Mouse (Mus musculus): ENCODE measurements around the gene Palm. TPM values are rescaled to one million over a fixed set of nuclear protein-coding genes. Genes with fewer than 3 reads are reported as not detected.

Gene Palm
- polyA plus RNA-seq, 1 experiment from 2014 or later: 29.6 TPM

DNA sequence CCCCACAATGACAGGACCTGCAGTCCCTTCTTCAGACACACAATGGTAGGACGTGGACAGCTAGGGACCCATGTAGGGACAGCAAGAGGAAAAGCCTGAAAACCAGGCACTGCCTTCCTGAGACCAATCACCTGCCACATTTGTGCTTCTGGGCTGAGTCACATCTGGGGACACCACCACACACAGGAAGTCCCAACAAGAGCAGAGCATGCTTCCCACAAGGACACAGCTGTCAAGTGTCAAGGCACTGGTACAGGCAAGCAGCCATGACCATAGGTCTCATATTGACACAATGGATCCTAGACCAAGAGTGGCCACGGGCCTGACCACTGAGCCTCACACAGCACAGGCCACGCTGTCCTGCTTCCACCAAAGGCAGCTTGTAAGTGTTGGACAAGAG is 30.5 kb upstream of the Palm start:
- Histone ChIP-seq H3K36me3 (ENCODE audit: insufficient read depth, low read length) (peaks cover 19% of the 10 kb centered on the region), H3K4me1 (ENCODE audit: insufficient read depth, low read depth, low read length) (peaks cover 8% of the 10 kb centered on the region), H3K4me2 (replicated peaks; ENCODE audit: low read depth, low read length) (no peak overlapping the region), H3K27me3 (replicated peaks; ENCODE audit: insufficient read depth, low read length) (no peaks in the 10 kb centered on the region), H3K9me3 (ENCODE audit: low read length) (no peaks in the 10 kb centered on the region), H3K27ac (ENCODE audit: low read length) (no peak overlapping the region), H3K9ac (replicated peaks; ENCODE audit: low read depth) (no peak overlapping the region), H3K4me3 (ENCODE audit: low read depth, low read length) (no peak overlapping the region)
- DNase-seq (ENCODE audit: low spot score) (no peak), ATAC-seq (no peak)
- 79% methylated on average over 3 of the region's 3 CpGs for WGBS
- TF ChIP-seq EP300 (IDR thresholded peaks at IDR 0.05): no peak
- no peak for TF ChIP-seq CTCF (IDR thresholded peaks at IDR 0.05)

DNA sequence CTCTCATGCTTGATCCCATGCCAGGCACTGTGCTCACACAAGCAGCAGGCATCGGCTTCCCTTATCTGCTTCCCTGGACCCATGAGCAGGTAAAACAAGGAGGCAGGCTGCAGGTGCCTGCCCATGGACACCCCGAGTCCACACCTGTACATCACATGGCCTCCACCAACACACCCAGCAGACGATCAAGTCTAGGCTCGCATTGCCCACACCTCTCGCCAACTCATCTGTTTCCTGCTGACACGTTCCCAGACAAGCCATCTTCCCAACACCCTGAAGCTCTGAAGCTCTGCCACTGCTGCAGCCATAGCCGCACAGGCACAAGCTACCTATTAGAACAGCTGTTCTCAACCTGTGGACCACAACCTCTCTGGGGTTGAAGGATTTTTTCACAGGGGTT is 29.1 kb upstream of the Palm start:
- Histone ChIP-seq H3K27ac (ENCODE audit: low read length) (no peak overlapping the region), H3K9me3 (ENCODE audit: low read length) (no peaks in the 10 kb centered on the region), H3K9ac (replicated peaks; ENCODE audit: low read depth) (no peak overlapping the region), H3K27me3 (replicated peaks; ENCODE audit: insufficient read depth, low read length) (no peaks in the 10 kb centered on the region), H3K4me1 (ENCODE audit: insufficient read depth, low read depth, low read length) (peaks cover 8% of the 10 kb centered on the region), H3K4me2 (replicated peaks; ENCODE audit: low read depth, low read length) (no peak overlapping the region), H3K4me3 (ENCODE audit: low read depth, low read length) (no peak overlapping the region), H3K36me3 (ENCODE audit: insufficient read depth, low read length) (peaks cover 9% of the 10 kb centered on the region)
- ATAC-seq (no peak), DNase-seq (ENCODE audit: low spot score) (no peak)
- 67% methylated on average over 7 of the region's 7 CpGs for WGBS
- TF ChIP-seq CTCF (IDR thresholded peaks at IDR 0.05) (no peak), EP300 (IDR thresholded peaks at IDR 0.05) (no peak)

DNA sequence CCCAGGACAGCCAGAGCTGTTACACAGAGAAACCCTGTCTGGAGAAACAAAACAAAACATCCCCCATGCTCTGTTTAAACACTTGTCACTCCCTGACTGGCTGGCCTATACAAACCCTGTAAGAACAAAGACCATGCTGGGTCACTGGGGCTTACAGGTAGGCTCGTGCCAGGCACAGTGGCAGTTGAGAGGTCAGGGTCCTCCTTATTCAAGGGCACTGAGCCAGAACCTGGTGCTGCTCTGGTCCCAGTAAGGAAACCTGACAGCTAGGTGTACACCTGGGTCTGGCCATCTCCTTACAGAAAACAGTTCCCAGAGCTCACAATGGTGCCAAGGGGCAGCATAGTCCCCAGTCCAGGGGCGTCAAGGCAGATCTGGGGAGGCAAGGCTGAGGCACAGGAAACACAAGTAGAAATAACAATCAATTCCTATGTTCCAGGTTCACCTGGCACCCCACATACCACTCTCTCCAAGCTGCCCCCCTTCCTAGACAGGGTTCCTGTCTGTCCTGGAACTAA is 28.1 kb upstream of the Palm start:
- WGBS: 61% methylated on average over 2 of the region's 2 CpGs
- Histone ChIP-seq H3K9ac (replicated peaks; ENCODE audit: low read depth) (peak overlapping the region; percentile 62; the same call in 1 of the 2 replicates), H3K4me2 (replicated peaks; ENCODE audit: low read depth, low read length) (peak overlapping the region; percentile 70; the same call in 1 of the 2 replicates), H3K4me3 (ENCODE audit: low read depth, low read length) (no peak overlapping the region), H3K27me3 (replicated peaks; ENCODE audit: insufficient read depth, low read length) (no peaks in the 10 kb centered on the region), H3K4me1 (ENCODE audit: insufficient read depth, low read depth, low read length) (peaks cover 8% of the 10 kb centered on the region), H3K27ac (ENCODE audit: low read length) (no peak overlapping the region), H3K36me3 (ENCODE audit: insufficient read depth, low read length) (peaks cover 9% of the 10 kb centered on the region), H3K9me3 (ENCODE audit: low read length) (no peaks in the 10 kb centered on the region)
- DNase-seq (ENCODE audit: low spot score) (no peak), ATAC-seq (no peak)
- TF ChIP-seq EP300 (IDR thresholded peaks at IDR 0.05) (no peak), CTCF (IDR thresholded peaks at IDR 0.05) (no peak)

DNA sequence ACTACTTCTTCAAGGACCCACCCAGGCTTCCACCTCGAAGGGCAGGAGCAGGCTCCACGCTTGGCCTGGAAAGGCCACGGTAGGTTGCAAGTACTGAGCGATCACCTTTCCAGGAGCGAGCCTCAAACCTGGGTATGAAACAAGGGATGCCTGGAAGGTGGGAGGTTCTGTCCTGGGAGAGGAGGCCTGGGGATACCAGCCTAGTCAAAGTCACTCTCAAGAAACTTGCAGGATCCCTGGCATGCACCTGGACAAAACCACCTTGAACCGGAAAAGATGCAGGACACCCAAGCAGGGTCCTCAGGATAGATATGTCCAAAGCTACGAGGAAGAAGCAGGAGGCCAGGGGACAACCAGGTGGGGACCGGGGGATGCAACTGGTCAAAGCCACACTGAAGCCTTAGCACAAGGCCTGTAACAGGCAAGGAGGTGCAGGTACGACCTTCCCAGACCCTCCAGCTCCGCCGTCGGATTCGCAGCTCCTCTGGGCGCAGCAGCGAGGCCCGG is 27.3 kb upstream of the Palm start:
- ATAC-seq: no peak
- H3K4me2 ChIP-seq (replicated peaks; ENCODE audit: low read depth, low read length): peak overlapping the region; percentile 70
- H3K36me3 ChIP-seq (ENCODE audit: insufficient read depth, low read length): peaks cover 8% of the 10 kb centered on the region; the same call in 1 of the 2 replicates
- peak overlapping the region; percentile 85 for H3K27ac ChIP-seq (ENCODE audit: low read length)
- TF ChIP-seq CTCF (IDR thresholded peaks at IDR 0.05) (no peak), EP300 (IDR thresholded peaks at IDR 0.05) (no peak)
- H3K4me3 ChIP-seq (ENCODE audit: low read depth, low read length): peak overlapping the region; percentile 81
- peak overlapping the region; percentile 62 for H3K9ac ChIP-seq (replicated peaks; ENCODE audit: low read depth)
- DNase-seq (ENCODE audit: low spot score): no peak
- H3K9me3 ChIP-seq (ENCODE audit: low read length): no peaks in the 10 kb centered on the region
- WGBS: 10% methylated on average over 8 of the region's 16 CpGs
- H3K4me1 ChIP-seq (ENCODE audit: insufficient read depth, low read depth, low read length): peaks cover 8% of the 10 kb centered on the region
- H3K27me3 ChIP-seq (replicated peaks; ENCODE audit: insufficient read depth, low read length): no peaks in the 10 kb centered on the region

DNA sequence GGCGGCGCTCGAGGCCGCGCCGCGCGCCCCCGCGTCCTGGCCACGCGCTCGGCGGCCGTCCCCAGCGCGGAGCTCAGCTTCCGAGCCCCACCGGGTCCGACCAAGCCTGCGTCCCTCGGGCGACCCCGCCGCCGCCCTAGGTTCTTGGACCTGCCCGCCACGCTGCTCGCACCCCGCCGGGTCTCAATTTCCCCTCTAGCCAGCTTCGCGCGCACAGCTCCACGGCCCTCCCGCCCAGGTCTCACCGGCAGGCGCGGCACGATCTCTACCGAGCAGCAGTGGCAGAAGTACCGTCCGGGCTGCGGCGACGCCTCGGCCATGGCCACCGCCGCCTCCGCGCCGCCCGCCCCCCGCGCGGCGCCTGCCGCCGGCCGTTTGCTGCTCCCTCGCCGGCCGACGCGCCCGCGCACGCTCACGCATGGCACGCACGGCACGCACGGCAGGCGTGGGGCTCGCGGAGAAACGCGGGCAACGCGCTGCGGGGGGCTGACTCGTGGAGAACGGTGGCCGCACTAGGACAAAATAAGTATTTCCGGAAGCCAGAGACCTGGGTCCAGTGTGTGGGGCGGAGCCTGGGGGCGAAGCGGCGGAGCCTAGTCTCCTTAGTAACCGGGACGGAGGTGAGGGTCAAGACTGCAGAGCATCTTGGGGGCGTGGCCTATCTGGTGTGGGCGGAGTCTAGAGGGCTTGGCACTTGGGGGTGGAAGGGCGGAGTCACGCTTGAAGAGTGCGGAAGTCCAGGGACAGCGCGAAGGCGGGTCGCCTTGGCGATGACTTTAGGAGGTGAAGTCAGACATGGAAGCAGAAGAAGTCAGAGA is 26.7 kb upstream of the Palm start, which contains the start of gene Rnf126:
Rnf126 (minus strand) TSS at position 445 of the 818 bp plus-strand sequence.
- no peaks in the 10 kb centered on the region for H3K9me3 ChIP-seq (ENCODE audit: low read length)
- peaks cover 2% of the 10 kb centered on the region; the same call in 1 of the 2 replicates for H3K36me3 ChIP-seq (ENCODE audit: insufficient read depth, low read length)
- peak within 1 kb of the TSS; percentile 85 for H3K27ac ChIP-seq (ENCODE audit: low read length)
- ATAC-seq (peak; percentile 94), DNase-seq (ENCODE audit: low spot score) (peak; percentile 99)
- peaks cover 8% of the 10 kb centered on the region for H3K4me1 ChIP-seq (ENCODE audit: insufficient read depth, low read depth, low read length)
- TF ChIP-seq EP300 (IDR thresholded peaks at IDR 0.05): no peak
- TF ChIP-seq CTCF (IDR thresholded peaks at IDR 0.05): no peak
- H3K27me3 ChIP-seq (replicated peaks; ENCODE audit: insufficient read depth, low read length): no peaks in the 10 kb centered on the region
- H3K9ac ChIP-seq (replicated peaks; ENCODE audit: low read depth): peak within 1 kb of the TSS; percentile 62
- WGBS: under 1% methylated on average over 69 of the region's 101 CpGs
- H3K4me3 ChIP-seq (ENCODE audit: low read depth, low read length): peak within 1 kb of the TSS; percentile 81
- peak within 1 kb of the TSS; percentile 70 for H3K4me2 ChIP-seq (replicated peaks; ENCODE audit: low read depth, low read length)

Measured in lung, postnatal 0 days (tissue).